Mouse (Mus musculus): ENCODE results near the gene Pcgf1. TPM values are rescaled to one million over a fixed set of nuclear protein-coding genes. Genes with fewer than 3 reads are reported as not detected.

Gene Pcgf1
- total RNA-seq (2021): 1 to 10 TPM; 6.7 to 7.8 TPM
- long read RNA-seq, experiment 1, partial matches to known transcripts: 1 of 5 reads
- long read RNA-seq, experiment 1, other reads (novel, unspliced or antisense): 1 of 5 reads
- long read RNA-seq, experiment 2, partial matches to known transcripts: 2 of 3 reads
- long read RNA-seq, experiment 2, other reads (novel, unspliced or antisense): 0 of 3 reads

- DNase-seq: peak in 1 of 2 experiments; percentile 37
- intact Hi-C loops (cut with DNase I): loop anchor here (2.0 to 10.0 kb wide), 3 partner anchors 23 to 333 kb away; partner anchors contain the start of genes Ccdc142 and Gm42688
Observed at GRCm38 (mm10) chr6:83077630-83078323, at the start of gene Pcgf1. Gene Pcgf1 (plus strand): TSS chr6:83077869.

GRCm38 (mm10) chr6:83029777-83030176, 47.9 kb upstream of the Pcgf1 start:
- DNase-seq: no peak

GRCm38 (mm10) chr6:83031111-83031510, 46.6 kb upstream of the Pcgf1 start:
- intact Hi-C loops (cut with DNase I): loop anchor here (5.0 kb wide), 1 partner anchor 34 kb away; no protein-coding TSS in a partner anchor
- DNase-seq: no peak

More at GRCm38 (mm10) chr6:83029777-83030176, 47.9 kb upstream of the Pcgf1 start:
- intact Hi-C loops (cut with DNase I): loop anchor here (5.0 kb wide), 1 partner anchor 32 kb away; no protein-coding TSS in a partner anchor

GRCm38 (mm10) chr6:83031921-83032590, 45.6 kb upstream of the Pcgf1 start:
- DNase-seq: no peak
- intact Hi-C loops (cut with DNase I): loop anchor here (5.0 kb wide), 1 partner anchor 35 kb away; no protein-coding TSS in a partner anchor

- intact Hi-C loops (cut with DNase I): loop anchor here (5.0 kb wide), 1 partner anchor 35 kb away; no protein-coding TSS in a partner anchor
- peak; percentile 43 to 45 for DNase-seq
Observed at GRCm38 (mm10) chr6:83032769-83033191, 44.9 kb upstream of the Pcgf1 start.

- peak; percentile 75 to 78 for DNase-seq
- intact Hi-C loops (cut with DNase I): loop anchor here (5.0 kb wide), 1 partner anchor 36 kb away; no protein-coding TSS in a partner anchor
Observed at GRCm38 (mm10) chr6:83033249-83034185, 44.2 kb upstream of the Pcgf1 start, which contains the start of the genes Dok1 and Loxl3. Gene Dok1 (minus strand): TSS chr6:83033471. Gene Loxl3 (plus strand): TSS chr6:83034173.

- intact Hi-C loops (cut with DNase I): loop anchor here (5.0 kb wide), 1 partner anchor 37 kb away; no protein-coding TSS in a partner anchor
- DNase-seq: no peak
Observed at GRCm38 (mm10) chr6:83034463-83035055, 43.1 kb upstream of the Pcgf1 start.

GRCm38 (mm10) chr6:83037188-83037587, 40.5 kb upstream of the Pcgf1 start:
- intact Hi-C loops (cut with DNase I): no loop called here
- DNase-seq: no peak

GRCm38 (mm10) chr6:83038496-83039012, 39.1 kb upstream of the Pcgf1 start:
- intact Hi-C loops (cut with DNase I): no loop called here
- DNase-seq: peak; percentile 88 to 93

- intact Hi-C loops (cut with DNase I): no loop called here
- no peak for DNase-seq
Observed at GRCm38 (mm10) chr6:83040601-83041000, 37.1 kb upstream of the Pcgf1 start.

GRCm38 (mm10) chr6:83043561-83043960, 34.1 kb upstream of the Pcgf1 start:
- intact Hi-C loops (cut with DNase I): no loop called here

GRCm38 (mm10) chr6:83043993-83044392, 33.7 kb upstream of the Pcgf1 start:
- DNase-seq: no peak
- intact Hi-C loops (cut with DNase I): no loop called here

More at GRCm38 (mm10) chr6:83043561-83043960, 34.1 kb upstream of the Pcgf1 start:
- no peak for DNase-seq

GRCm38 (mm10) chr6:83044742-83045141, 32.9 kb upstream of the Pcgf1 start:
- DNase-seq: peak in 1 of 2 experiments; percentile 23
- intact Hi-C loops (cut with DNase I): no loop called here

- DNase-seq: no peak
- intact Hi-C loops (cut with DNase I): no loop called here
Observed at GRCm38 (mm10) chr6:83049367-83049766, 28.3 kb upstream of the Pcgf1 start.

- DNase-seq: no peak
- intact Hi-C loops (cut with DNase I): no loop called here
Observed at GRCm38 (mm10) chr6:83053136-83053960, 24.3 kb upstream of the Pcgf1 start.

GRCm38 (mm10) chr6:83054074-83054851, 23.4 kb upstream of the Pcgf1 start, which contains the start of gene Aup1:
Gene Aup1 (plus strand): TSS chr6:83054521.
- peak; percentile 94 to 95 for DNase-seq
- intact Hi-C loops (cut with DNase I): loop anchor here (1.0 kb wide), 2 partner anchors 47 to 56 kb away; partner anchors contain the start of genes Ccdc142 and Gm42688

GRCm38 (mm10) chr6:83054871-83055431, 22.7 kb upstream of the Pcgf1 start, which contains the start of gene Htra2:
Gene Htra2 (minus strand): TSS chr6:83055273.
- DNase-seq: no peak
- intact Hi-C loops (cut with DNase I): loop anchor here (1.0 kb wide), 2 partner anchors 46 to 57 kb away; partner anchors contain the start of genes Ccdc142 and Gm42688

Measured in heart, postnatal 14 days (tissue).